Mouse (Mus musculus) ES-Bruce4 (cell line): ENCODE measurements around the gene Tnnt1.
A peak's percentile ranks its signal among the peaks of the same experiment; 100 is the strongest.

Experiments used
- CTCF ChIP-seq: IDR thresholded peaks from one replicate; pipeline ENCODE4 v1.8.1; 2011; ENCODE audit warnings: low read depth, low read length
- POLR2A ChIP-seq: IDR thresholded peaks from one replicate; pipeline ENCODE4 v1.8.1; 2011; ENCODE audit warnings: low read length; ENCODE audit not compliant: insufficient read depth

DNA sequence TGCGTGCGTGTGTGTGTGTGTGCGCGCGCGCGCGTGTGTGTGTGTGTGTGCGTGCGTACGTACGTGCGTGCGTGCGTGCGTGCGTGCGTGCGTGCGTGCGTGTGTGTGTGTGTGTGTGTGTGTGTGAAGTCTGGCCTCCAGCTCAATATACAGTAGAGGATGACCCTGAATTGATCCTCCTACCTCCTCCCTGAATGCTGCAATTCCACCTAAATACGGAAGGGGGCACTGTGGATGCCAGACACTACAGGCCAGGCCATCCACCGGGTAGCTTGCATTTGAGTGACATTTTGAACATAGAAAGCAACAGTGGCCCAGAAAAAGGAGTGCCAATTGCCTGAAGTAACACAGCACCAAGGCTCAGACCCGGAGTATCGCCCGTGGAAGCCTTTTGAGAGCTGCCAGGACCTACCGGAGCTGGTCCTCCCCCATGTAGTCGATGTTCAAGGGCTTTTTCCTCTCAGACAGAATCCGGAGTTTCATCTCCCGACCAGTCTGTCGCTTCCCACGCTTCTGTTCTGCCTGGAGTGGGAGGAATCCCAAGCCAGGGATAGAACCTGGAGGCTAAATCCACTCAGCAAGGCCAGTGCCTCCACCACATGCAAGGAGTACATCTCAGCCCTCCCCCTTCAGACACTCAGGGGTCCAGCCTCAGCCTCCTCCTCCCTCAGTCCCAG is 8.0 kb downstream of the Tnnt1 start:
- no peak for TF ChIP-seq POLR2A
- TF ChIP-seq CTCF = peak; percentile 66
